Mouse (Mus musculus): ENCODE results near the gene Gpr89. TPM values are rescaled to one million over a fixed set of nuclear protein-coding genes. Genes with fewer than 3 reads are reported as not detected.

Gene Gpr89
- polyA plus RNA-seq, 1 experiment from 2014 or later: 36.0 TPM

DNA sequence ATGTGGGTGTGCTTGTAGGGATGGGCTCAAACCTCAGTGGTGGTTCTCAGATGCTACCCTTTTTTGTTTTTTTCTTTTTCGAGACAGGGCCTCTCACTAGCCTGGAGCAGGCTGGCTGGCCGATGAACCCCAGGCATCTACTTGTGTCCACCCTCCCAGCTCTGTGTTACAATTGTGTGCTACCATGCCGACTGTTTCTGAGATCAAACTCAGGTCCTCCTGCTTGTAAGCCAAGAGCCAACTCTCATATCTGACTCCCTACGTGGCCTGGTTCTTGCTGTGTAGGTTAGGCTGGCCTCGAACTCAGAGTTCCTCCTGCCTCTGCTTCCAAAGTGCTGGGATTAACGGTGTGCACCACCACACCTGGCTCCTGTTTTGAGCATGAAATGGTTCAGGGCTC lies 60.0 kb downstream of the Gpr89 start:
- 90% methylated on average over 6 of the region's 6 CpGs for WGBS
- H3K4me2 ChIP-seq (ENCODE audit: low read depth, low read length, severe bottlenecking): no peak overlapping the region
- H3K4me3 ChIP-seq (ENCODE audit: low read depth, low read length): no peak overlapping the region
- ATAC-seq (replicated peaks; ENCODE audit: low FRiP score): no peak
- H3K36me3 ChIP-seq (ENCODE audit: control insufficient read depth, insufficient read depth, low read length): no peaks in the 10 kb centered on the region
- no peaks in the 10 kb centered on the region for H3K9me3 ChIP-seq (ENCODE audit: control insufficient read depth, low read length)
- no peak for DNase-seq (ENCODE audit: low spot score)
- no peaks in the 10 kb centered on the region for H3K27me3 ChIP-seq (ENCODE audit: control insufficient read depth, insufficient read depth, low read length)
- no peak overlapping the region for H3K27ac ChIP-seq (ENCODE audit: low read depth, low read length)
- no peaks in the 10 kb centered on the region for H3K4me1 ChIP-seq (replicated peaks; ENCODE audit: control insufficient read depth, insufficient read depth, low read length)
- H3K9ac ChIP-seq (ENCODE audit: low read length): no peak overlapping the region

DNA sequence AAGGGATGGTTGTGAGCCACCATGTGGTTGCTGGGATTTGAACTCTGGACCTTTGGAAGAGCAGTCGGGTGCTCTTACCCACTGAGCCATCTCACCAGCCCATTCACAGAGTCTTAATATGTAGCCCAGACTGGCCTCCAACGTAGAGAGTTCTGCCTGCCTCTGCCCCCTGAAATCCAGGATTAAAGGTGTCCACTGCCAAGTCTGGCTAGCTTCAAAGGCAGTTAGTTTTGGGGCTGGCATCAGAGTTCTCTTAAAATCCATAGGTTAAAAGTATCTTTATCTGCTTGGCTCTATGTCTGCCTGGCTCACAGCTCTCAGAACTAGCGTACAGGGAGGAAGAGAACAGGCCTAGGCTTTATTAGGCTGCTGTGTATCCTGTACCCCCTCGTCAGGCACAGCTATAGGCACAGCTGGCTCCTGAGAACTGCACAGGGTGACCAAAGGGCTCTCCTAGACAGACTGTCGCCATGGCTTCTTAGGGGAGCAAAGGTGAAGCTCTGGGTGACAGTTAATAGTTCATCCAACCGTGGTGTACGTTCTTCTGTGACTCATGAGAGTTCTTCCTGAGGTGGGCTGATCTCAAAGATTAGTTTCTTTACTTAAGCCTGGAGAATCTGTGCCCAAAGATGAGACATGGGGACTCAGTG lies 66.0 kb downstream of the Gpr89 start:
- Histone ChIP-seq H3K27me3 (ENCODE audit: control insufficient read depth, insufficient read depth, low read length) (no peaks in the 10 kb centered on the region), H3K9ac (ENCODE audit: low read length) (no peak overlapping the region), H3K36me3 (ENCODE audit: control insufficient read depth, insufficient read depth, low read length) (no peaks in the 10 kb centered on the region), H3K4me3 (ENCODE audit: low read depth, low read length) (no peak overlapping the region), H3K9me3 (ENCODE audit: control insufficient read depth, low read length) (no peaks in the 10 kb centered on the region), H3K4me2 (ENCODE audit: low read depth, low read length, severe bottlenecking) (no peak overlapping the region), H3K27ac (ENCODE audit: low read depth, low read length) (no peak overlapping the region), H3K4me1 (replicated peaks; ENCODE audit: control insufficient read depth, insufficient read depth, low read length) (no peaks in the 10 kb centered on the region)
- no peak for DNase-seq (ENCODE audit: low spot score)
- no peak for ATAC-seq (replicated peaks; ENCODE audit: low FRiP score)
- 80% methylated on average over 7 of the region's 7 CpGs for WGBS

DNA sequence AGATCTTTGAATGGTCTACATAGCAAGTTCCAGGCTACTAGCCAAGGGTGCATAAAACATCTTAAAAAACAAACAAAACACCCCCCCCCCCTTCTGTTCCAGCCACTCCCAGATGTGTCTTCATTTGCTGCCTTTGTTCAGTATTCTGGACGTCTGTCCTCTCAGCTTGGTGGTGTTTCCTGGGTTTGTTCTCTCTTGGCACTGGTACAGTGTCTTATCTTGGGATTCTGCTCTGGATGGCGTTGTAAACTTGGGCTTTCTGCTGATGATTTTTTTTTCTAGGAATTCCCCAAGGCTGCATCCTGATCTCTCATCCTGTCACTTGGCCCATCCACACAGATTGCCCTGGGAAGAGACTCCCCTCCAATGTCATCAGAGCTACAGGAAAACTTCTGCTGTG lies 68.7 kb downstream of the Gpr89 start:
- ATAC-seq (replicated peaks; ENCODE audit: low FRiP score): no peak
- no peak for DNase-seq (ENCODE audit: low spot score)
- whole genome bisulfite sequencing: 81% methylated on average over 2 of the region's 2 CpGs
- no peak overlapping the region for H3K4me3 ChIP-seq (ENCODE audit: low read depth, low read length)
- H3K4me1 ChIP-seq (replicated peaks; ENCODE audit: control insufficient read depth, insufficient read depth, low read length): no peaks in the 10 kb centered on the region
- H3K9ac ChIP-seq (ENCODE audit: low read length): no peak overlapping the region
- no peaks in the 10 kb centered on the region for H3K9me3 ChIP-seq (ENCODE audit: control insufficient read depth, low read length)
- H3K27ac ChIP-seq (ENCODE audit: low read depth, low read length): no peak overlapping the region
- no peaks in the 10 kb centered on the region for H3K36me3 ChIP-seq (ENCODE audit: control insufficient read depth, insufficient read depth, low read length)
- no peaks in the 10 kb centered on the region for H3K27me3 ChIP-seq (ENCODE audit: control insufficient read depth, insufficient read depth, low read length)
- no peak overlapping the region for H3K4me2 ChIP-seq (ENCODE audit: low read depth, low read length, severe bottlenecking)

DNA sequence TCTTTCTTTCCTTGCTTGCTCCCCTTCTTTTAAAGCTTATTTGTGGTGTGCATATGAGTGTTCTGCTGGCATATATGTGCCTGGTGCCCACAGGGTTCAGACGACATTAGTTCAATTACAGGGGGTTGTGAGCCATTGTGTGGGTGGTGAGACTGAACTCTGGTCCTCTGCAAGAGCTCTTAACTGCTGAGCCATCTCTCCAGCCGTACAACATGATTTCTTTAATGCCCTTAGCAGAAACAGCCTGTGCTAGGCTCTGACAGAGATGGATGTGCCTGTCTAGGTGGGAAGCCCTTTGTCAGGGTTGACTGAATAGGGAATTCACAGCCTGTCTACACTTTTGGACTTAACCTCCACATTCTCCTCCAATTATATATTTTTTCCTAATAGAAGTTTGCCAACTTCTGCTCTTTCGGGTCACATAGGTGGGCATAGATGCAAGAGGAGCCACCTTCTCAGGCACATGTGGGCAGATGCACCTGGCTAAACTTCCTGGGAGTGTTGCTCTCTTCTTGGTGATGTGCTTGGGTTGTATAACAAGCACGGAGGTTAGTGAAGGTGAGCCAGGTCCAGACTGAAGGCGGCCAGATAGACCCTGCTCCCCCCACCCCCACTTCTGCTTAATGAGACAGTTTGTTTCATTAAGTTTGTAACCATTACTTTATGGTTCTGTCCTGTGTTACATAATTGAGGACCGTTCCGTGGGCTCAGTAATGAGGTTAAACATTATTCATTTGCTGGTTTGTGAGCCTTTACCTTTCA lies 70.4 kb downstream of the Gpr89 start:
- H3K36me3 ChIP-seq (ENCODE audit: control insufficient read depth, insufficient read depth, low read length): no peaks in the 10 kb centered on the region
- no peaks in the 10 kb centered on the region for H3K27me3 ChIP-seq (ENCODE audit: control insufficient read depth, insufficient read depth, low read length)
- no peak overlapping the region for H3K4me2 ChIP-seq (ENCODE audit: low read depth, low read length, severe bottlenecking)
- no peak overlapping the region for H3K4me3 ChIP-seq (ENCODE audit: low read depth, low read length)
- H3K4me1 ChIP-seq (replicated peaks; ENCODE audit: control insufficient read depth, insufficient read depth, low read length): no peaks in the 10 kb centered on the region
- no peak overlapping the region for H3K9ac ChIP-seq (ENCODE audit: low read length)
- WGBS: 86% methylated on average over 7 of the region's 7 CpGs
- no peak for DNase-seq (ENCODE audit: low spot score)
- no peak overlapping the region for H3K27ac ChIP-seq (ENCODE audit: low read depth, low read length)
- H3K9me3 ChIP-seq (ENCODE audit: control insufficient read depth, low read length): no peaks in the 10 kb centered on the region
- ATAC-seq (replicated peaks; ENCODE audit: low FRiP score): no peak

DNA sequence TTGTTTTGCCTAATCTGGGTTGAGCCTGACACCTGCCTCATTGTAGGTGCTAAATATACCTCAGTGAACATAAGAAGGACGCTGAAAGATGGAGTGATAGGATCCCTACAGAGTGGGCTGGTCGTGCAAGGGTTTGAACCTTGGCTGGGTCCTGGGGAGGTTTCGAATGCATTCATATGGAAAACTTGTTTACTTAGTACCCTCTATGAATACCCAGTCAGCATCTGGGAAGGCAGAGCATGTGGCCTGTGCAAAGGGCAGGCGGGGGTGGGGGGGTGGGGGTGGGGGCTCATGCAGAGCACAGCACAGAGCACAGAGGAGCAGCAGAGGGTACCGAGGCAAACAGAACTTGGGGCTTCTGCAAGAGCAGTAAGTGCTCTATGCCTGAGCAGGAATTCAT lies 72.2 kb downstream of the Gpr89 start:
- WGBS: 30% methylated on average over 5 of the region's 5 CpGs
- no peaks in the 10 kb centered on the region for H3K9me3 ChIP-seq (ENCODE audit: control insufficient read depth, low read length)
- H3K4me3 ChIP-seq (ENCODE audit: low read depth, low read length): no peak overlapping the region
- ATAC-seq (replicated peaks; ENCODE audit: low FRiP score): no peak
- H3K4me2 ChIP-seq (ENCODE audit: low read depth, low read length, severe bottlenecking): no peak overlapping the region
- peaks cover 4% of the 10 kb centered on the region; the same call in 1 of the 2 replicates for H3K4me1 ChIP-seq (replicated peaks; ENCODE audit: control insufficient read depth, insufficient read depth, low read length)
- no peak overlapping the region for H3K27ac ChIP-seq (ENCODE audit: low read depth, low read length)
- no peak for DNase-seq (ENCODE audit: low spot score)
- no peaks in the 10 kb centered on the region for H3K36me3 ChIP-seq (ENCODE audit: control insufficient read depth, insufficient read depth, low read length)
- no peak overlapping the region for H3K9ac ChIP-seq (ENCODE audit: low read length)
- no peaks in the 10 kb centered on the region for H3K27me3 ChIP-seq (ENCODE audit: control insufficient read depth, insufficient read depth, low read length)

DNA sequence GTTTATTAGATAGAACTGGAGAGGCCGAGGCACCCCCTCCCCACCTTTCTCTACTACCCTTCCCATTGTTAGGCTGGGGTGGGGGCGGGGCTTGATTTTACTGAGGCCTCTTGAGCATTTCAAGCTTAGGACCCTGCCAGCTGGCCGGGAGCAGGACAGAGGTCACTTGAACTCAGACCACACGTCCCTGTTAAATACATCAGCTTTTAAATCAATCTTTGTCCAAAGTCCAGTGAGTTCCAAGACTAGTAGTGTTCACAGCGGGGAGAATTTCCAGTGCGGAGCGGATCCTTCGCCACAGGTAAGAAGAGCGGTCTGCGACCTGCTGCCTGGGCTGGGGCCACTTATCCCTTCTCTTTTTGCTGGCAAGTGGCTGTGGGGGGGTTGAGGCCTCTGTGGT lies 75.3 kb downstream of the Gpr89 start:
- no peaks in the 10 kb centered on the region for H3K9me3 ChIP-seq (ENCODE audit: control insufficient read depth, low read length)
- H3K4me1 ChIP-seq (replicated peaks; ENCODE audit: control insufficient read depth, insufficient read depth, low read length): peaks cover 4% of the 10 kb centered on the region; the same call in 1 of the 2 replicates
- H3K27ac ChIP-seq (ENCODE audit: low read depth, low read length): no peak overlapping the region
- H3K27me3 ChIP-seq (ENCODE audit: control insufficient read depth, insufficient read depth, low read length): no peaks in the 10 kb centered on the region
- no peak overlapping the region for H3K4me3 ChIP-seq (ENCODE audit: low read depth, low read length)
- WGBS: 79% methylated on average over 10 of the region's 10 CpGs
- H3K36me3 ChIP-seq (ENCODE audit: control insufficient read depth, insufficient read depth, low read length): no peaks in the 10 kb centered on the region
- no peak overlapping the region for H3K9ac ChIP-seq (ENCODE audit: low read length)
- DNase-seq (ENCODE audit: low spot score) (no peak), ATAC-seq (replicated peaks; ENCODE audit: low FRiP score) (no peak)
- H3K4me2 ChIP-seq (ENCODE audit: low read depth, low read length, severe bottlenecking): no peak overlapping the region

DNA sequence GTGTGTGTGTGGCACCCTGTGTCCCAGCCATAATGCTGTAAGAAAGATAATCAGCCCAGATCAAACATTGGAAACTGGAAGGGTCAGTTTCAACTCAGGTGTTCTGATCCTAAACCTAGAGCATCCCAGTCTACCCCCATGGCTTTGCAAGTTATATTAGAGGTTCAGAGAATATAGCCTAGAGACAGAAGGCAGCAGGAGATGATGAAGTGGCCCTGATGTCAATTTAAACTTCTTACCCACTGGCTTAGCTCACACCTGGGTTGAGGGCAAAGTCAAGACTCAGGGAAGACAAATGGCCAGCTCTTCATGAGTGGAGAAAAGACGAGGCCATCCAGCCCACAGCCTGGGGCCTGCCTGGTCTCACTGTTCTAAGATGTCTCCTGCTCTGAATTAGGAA lies 76.2 kb downstream of the Gpr89 start, which contains the start of the genes Pdzk1 and Cd160:
TSS of gene Pdzk1 (plus strand) at position 301 of the 400 bp plus-strand sequence.
TSS of gene Cd160 (minus strand) at position 368 of the 400 bp plus-strand sequence.
- H3K9me3 ChIP-seq (ENCODE audit: control insufficient read depth, low read length): no peaks in the 10 kb centered on the region
- no peak within 1 kb of the TSS for H3K4me2 ChIP-seq (ENCODE audit: low read depth, low read length, severe bottlenecking)
- no peak within 1 kb of the TSS for H3K4me3 ChIP-seq (ENCODE audit: low read depth, low read length)
- H3K4me1 ChIP-seq (replicated peaks; ENCODE audit: control insufficient read depth, insufficient read depth, low read length): peaks cover 4% of the 10 kb centered on the region; the same call in 1 of the 2 replicates
- DNase-seq (ENCODE audit: low spot score) (no peak), ATAC-seq (replicated peaks; ENCODE audit: low FRiP score) (no peak)
- WGBS: 63% methylated on average over 1 of the region's 1 CpGs
- no peaks in the 10 kb centered on the region for H3K27me3 ChIP-seq (ENCODE audit: control insufficient read depth, insufficient read depth, low read length)
- no peak within 1 kb of the TSS for H3K27ac ChIP-seq (ENCODE audit: low read depth, low read length)
- H3K36me3 ChIP-seq (ENCODE audit: control insufficient read depth, insufficient read depth, low read length): no peaks in the 10 kb centered on the region
- no peak within 1 kb of the TSS for H3K9ac ChIP-seq (ENCODE audit: low read length)

DNA sequence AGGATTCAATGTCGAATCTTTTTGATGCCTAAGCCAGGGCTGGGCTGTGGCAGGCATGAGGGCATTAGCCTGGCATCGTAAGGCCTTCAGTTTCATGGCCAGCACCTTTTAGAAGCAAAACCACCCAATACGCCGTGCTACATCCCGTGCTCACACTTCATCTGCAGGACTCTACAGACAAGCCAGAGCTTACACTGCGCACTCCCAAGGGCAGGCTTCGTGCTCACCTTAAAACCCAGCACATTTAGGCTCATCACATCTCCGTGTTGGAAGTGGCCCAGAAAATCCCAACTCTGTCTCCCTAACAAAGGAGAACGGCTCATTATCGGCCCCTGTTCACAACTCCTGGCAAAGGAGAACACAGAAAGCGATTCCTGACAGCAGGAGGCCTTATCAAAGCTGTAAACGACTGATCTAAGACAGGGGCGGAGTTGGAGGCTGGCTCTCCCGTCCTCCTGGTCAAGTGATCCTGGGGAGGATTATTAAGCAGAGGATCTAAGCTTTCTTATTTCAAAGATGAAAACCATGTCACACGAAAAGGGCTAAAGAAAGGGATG lies 76.8 kb downstream of the Gpr89 start:
- Histone ChIP-seq H3K9ac (ENCODE audit: low read length) (no peak overlapping the region), H3K27me3 (ENCODE audit: control insufficient read depth, insufficient read depth, low read length) (no peaks in the 10 kb centered on the region), H3K36me3 (ENCODE audit: control insufficient read depth, insufficient read depth, low read length) (no peaks in the 10 kb centered on the region), H3K4me2 (ENCODE audit: low read depth, low read length, severe bottlenecking) (no peak overlapping the region), H3K4me1 (replicated peaks; ENCODE audit: control insufficient read depth, insufficient read depth, low read length) (peaks cover 4% of the 10 kb centered on the region; the same call in 1 of the 2 replicates), H3K27ac (ENCODE audit: low read depth, low read length) (no peak overlapping the region), H3K9me3 (ENCODE audit: control insufficient read depth, low read length) (no peaks in the 10 kb centered on the region), H3K4me3 (ENCODE audit: low read depth, low read length) (no peak overlapping the region)
- no peak for ATAC-seq (replicated peaks; ENCODE audit: low FRiP score)
- whole genome bisulfite sequencing: 33% methylated on average over 15 of the region's 15 CpGs
- no peak for DNase-seq (ENCODE audit: low spot score)
